Comparison of ENCODE assay signal across 27 mouse cellular contexts in the genomic region with DNA sequence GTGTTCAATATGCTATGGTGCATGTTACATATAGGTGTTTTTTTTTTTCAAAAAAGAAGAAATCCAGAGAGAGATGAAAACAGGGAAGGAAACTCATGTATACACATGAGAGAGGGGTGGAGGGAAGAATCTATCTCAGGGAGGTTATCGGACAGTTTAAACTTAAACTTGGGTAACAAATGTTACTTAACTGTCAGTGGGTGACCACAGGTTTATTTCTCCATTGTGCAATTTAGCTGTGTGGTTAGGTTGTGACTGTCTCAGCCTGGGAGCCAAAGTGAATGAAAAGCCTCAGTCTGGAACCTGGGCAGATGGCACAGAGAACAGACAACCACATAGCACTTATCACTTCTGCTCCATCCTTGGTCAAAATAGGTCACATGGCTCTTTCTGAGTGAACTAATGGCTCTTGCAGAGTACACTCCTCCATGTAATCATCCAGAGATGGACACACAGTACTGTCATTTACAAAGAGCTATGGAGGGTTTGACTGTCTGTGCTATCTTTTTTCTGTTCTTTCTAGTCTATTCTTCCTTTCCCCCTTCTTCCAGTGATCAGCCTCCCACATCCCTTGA. TPM values are rescaled to one million over a fixed set of nuclear protein-coding genes. Genes with fewer than 3 reads are reported as not detected.
DNase-seq lines count a peak whose midpoint lies in the region; ATAC-seq and TF ChIP-seq lines count a peak whose summit lies in the region.
"Had no signal": no experiment of that assay in that cellular context is flagged by ENCODE, and none has a peak within 500 bp of the region (broad histone marks: within the 10 kb centered on the region; RNA-seq: fewer than 3 reads in every experiment).

No protein-coding gene starts in this region.

- 85% methylated on average over 1 of the region's 1 CpGs for WGBS in hindbrain, postnatal 0 days

- no peaks in the 10 kb centered on the region for H3K36me3 ChIP-seq in hindbrain, postnatal 0 days (ENCODE audit: insufficient read depth, low read length)
- H3K36me3 ChIP-seq: embryonic facial prominence, embryonic 10.5 days; embryonic facial prominence, embryonic 13.5 days; forebrain, embryonic 12.5 days; forebrain, embryonic 15.5 days; heart, embryonic 12.5 days; heart, embryonic 15.5 days had no signal

- DNase-seq in 416B (ENCODE audit: low read depth), result peak; percentile 77
- no peak for DNase-seq in hindbrain, postnatal 0 days (ENCODE audit: low spot score)
- no peak for DNase-seq in frontal cortex, postnatal 14 days (ENCODE audit: low spot score in 2 of 2)
- DNase-seq in adrenal gland, postnatal 14 days, result no peak
- DNase-seq: adrenal gland, adult 8-10 months; adrenal gland, postnatal 36 days; cerebellum, adult 18-20 months; cerebellum, adult 9-11 months; cerebellum, postnatal 25 days; embryo, embryonic 11 days; gastrocnemius, postnatal 10 days; gastrocnemius, postnatal 36 days; heart, adult 11 months; heart, postnatal 10 days; heart, postnatal 36 days had no signal

- no peak overlapping the region for H3K9ac ChIP-seq in hindbrain, postnatal 0 days (replicated peaks; ENCODE audit: low read length)
- H3K9ac ChIP-seq: embryonic facial prominence, embryonic 13.5 days; forebrain, embryonic 12.5 days; forebrain, embryonic 15.5 days; heart, embryonic 12.5 days; heart, embryonic 15.5 days; hindbrain, embryonic 14.5 days had no signal

- H3K4me2 ChIP-seq in hindbrain, postnatal 0 days (ENCODE audit: low read depth, low read length), result no peak overlapping the region
- H3K4me2 ChIP-seq: embryonic facial prominence, embryonic 13.5 days; forebrain, embryonic 12.5 days; forebrain, embryonic 15.5 days; heart, embryonic 12.5 days; heart, embryonic 15.5 days; hindbrain, embryonic 14.5 days had no signal

- peak; percentile 94 for ATAC-seq in common myeloid progenitor, adult 5-6 weeks (replicated peaks; ENCODE audit: low read depth, poor library complexity, severe bottlenecking)
- peak; percentile 92 for ATAC-seq in megakaryocyte, adult 5-6 weeks (ENCODE audit: poor library complexity, severe bottlenecking)
- ATAC-seq in hindbrain, postnatal 0 days, result no peak
- ATAC-seq: activated CD4-positive, CD25-positive, alpha-beta regulatory T cell, adult 4 months; forebrain, embryonic 15.5 days; intestine, postnatal 0 days had no signal

- H3K4me3 ChIP-seq in hindbrain, postnatal 0 days (ENCODE audit: low read length), result no peak overlapping the region
- H3K4me3 ChIP-seq: embryonic facial prominence, embryonic 10.5 days; embryonic facial prominence, embryonic 13.5 days; erythroblast, embryonic 14.5 days; forebrain, embryonic 12.5 days; forebrain, embryonic 15.5 days; heart, embryonic 12.5 days; heart, embryonic 15.5 days had no signal

- no peak overlapping the region for H3K27ac ChIP-seq in hindbrain, postnatal 0 days
- H3K27ac ChIP-seq: embryonic facial prominence, embryonic 10.5 days; embryonic facial prominence, embryonic 13.5 days; forebrain, embryonic 12.5 days; forebrain, embryonic 15.5 days; heart, embryonic 15.5 days; hindbrain, embryonic 14.5 days had no signal

- no peaks in the 10 kb centered on the region for H3K9me3 ChIP-seq in hindbrain, postnatal 0 days (ENCODE audit: low read length)
- H3K9me3 ChIP-seq: embryonic facial prominence, embryonic 10.5 days; embryonic facial prominence, embryonic 13.5 days; forebrain, embryonic 12.5 days; forebrain, embryonic 15.5 days; heart, embryonic 12.5 days; heart, embryonic 15.5 days had no signal

- H3K4me1 ChIP-seq in hindbrain, postnatal 0 days (ENCODE audit: insufficient read depth, low read length), result no peaks in the 10 kb centered on the region
- H3K4me1 ChIP-seq: embryonic facial prominence, embryonic 10.5 days; embryonic facial prominence, embryonic 13.5 days; forebrain, embryonic 12.5 days; forebrain, embryonic 15.5 days; heart, embryonic 12.5 days; heart, embryonic 15.5 days had no signal

- no peak for TF ChIP-seq CTCF in hindbrain, postnatal 0 days (IDR thresholded peaks at IDR 0.05; ENCODE audit: low read depth)

- no peaks in the 10 kb centered on the region for H3K27me3 ChIP-seq in hindbrain, postnatal 0 days (ENCODE audit: insufficient read depth, low read length)
- H3K27me3 ChIP-seq: embryonic facial prominence, embryonic 13.5 days; forebrain, embryonic 12.5 days; forebrain, embryonic 15.5 days; heart, embryonic 12.5 days; heart, embryonic 15.5 days had no signal

RNA-seq across cellular contexts. Expression of a gene that starts 39.3 kb away (rescaled TPM):
- 0.05 TPM in 2 replicates for total RNA-seq in common myeloid progenitor, adult 5-6 weeks (2017)
- total RNA-seq in megakaryocyte, adult 5-6 weeks (2015), result 0.34 and 0.76 TPM in 2 replicates
- 0.77 and 0.98 TPM in 2 replicates for total RNA-seq in megakaryocyte, adult 5-6 weeks (2017)
- total RNA-seq in hindbrain, postnatal 0 days (2014; rRNA removed), result 166 and 184 TPM in 2 replicates
- 35.8 and 37.7 TPM in 2 replicates for polyA plus RNA-seq in hindbrain, postnatal 0 days (2015; fragmentation: Nextera tagmentation; extraction: Ambion mirVana)
- 3.2 and 5.6 TPM in 2 replicates for total RNA-seq in adrenal gland, postnatal 14 days (2021)
- polyA plus RNA-seq: erythroblast, embryonic 14.5 days had no signal

Comparison
In these comparisons a context has a peak if more than half of its experiments do, and no peak if none do; other contexts are left out.
1. RNA of a gene that starts 39.3 kb away (total RNA-seq): 166 to 184 TPM in hindbrain, postnatal 0 days; 3.2 to 5.6 TPM in adrenal gland, postnatal 14 days, 0.34 to 0.98 TPM in megakaryocyte, adult 5-6 weeks and 0.05 TPM in common myeloid progenitor, adult 5-6 weeks; every median in the first group is over 10 times any median in the second.